Mouse (Mus musculus) midbrain, embryonic 12.5 days (tissue): ENCODE measurements around the gene Rit1. TPM values are rescaled to one million over a fixed set of nuclear protein-coding genes. Genes with fewer than 3 reads are reported as not detected.
"Not testable (repeated sequence)": the region's sequence is repeated elsewhere in the genome, so short reads cannot be mapped to it uniquely, and the experiment has no call there.

Experiments used
- ATAC-seq: fragments of 200-750 bp; cut with Nextera tagmentation; 2 replicates; pipeline ENCODE4 v1.8.0; 2017; ENCODE audit warnings: low read depth, moderate TSS enrichment, moderate library complexity; ENCODE audit not compliant: low FRiP score
- H3K27ac ChIP-seq: fragments of 300-500 bp; sonication (generic); replicated peaks from 2 replicates; pipeline ENCODE4 v1.5.1; 2016; ENCODE audit warnings: mild to moderate bottlenecking
- H3K27me3 ChIP-seq: fragments of 300-500 bp; sonication (generic); 2 replicates; pipeline ENCODE4 v1.6.1; 2016; ENCODE audit warnings: mild to moderate bottlenecking
- H3K36me3 ChIP-seq: fragments of 300-500 bp; sonication (generic); 2 replicates; pipeline ENCODE4 v1.6.1; 2016
- H3K4me1 ChIP-seq: fragments of 300-500 bp; sonication (generic); 2 replicates; pipeline ENCODE4 v1.6.1; 2016
- H3K4me2 ChIP-seq: fragments of 300-500 bp; sonication (generic); replicated peaks from 2 replicates; pipeline ENCODE4 v1.6.1; 2016; ENCODE audit warnings: mild to moderate bottlenecking, moderate library complexity
- H3K4me3 ChIP-seq: fragments of 300-500 bp; sonication (generic); 2 replicates; pipeline ENCODE4 v1.5.1; 2016; ENCODE audit warnings: mild to moderate bottlenecking
- H3K9ac ChIP-seq: fragments of 300-500 bp; sonication (generic); replicated peaks from 2 replicates; pipeline ENCODE4 v1.6.1; 2016; ENCODE audit warnings: mild to moderate bottlenecking, moderate library complexity
- H3K9me3 ChIP-seq: fragments of 300-500 bp; sonication (generic); 2 replicates; pipeline ENCODE4 v1.6.1; 2016; ENCODE audit warnings: mild to moderate bottlenecking
- WGBS: fragments of 180-500 bp; shearing (Covaris S2); methylation state at CpG from one replicate; pipeline ENCODE4 v1.1.7; 2016; 5-methylcytosine and 5-hydroxymethylcytosine counted together
- polyA plus RNA-seq: library from polyadenylated mRNA; unstranded; fragments of >200 nt; fragmentation: Nextera tagmentation; extraction: Ambion mirVana; gene quantifications from 2 replicates; pipeline ENCODE4 v1.2.1, GENCODE M21; 2016

Rit1 gene
- polyA plus RNA-seq, 1 experiment from 2014 or later: 44.7 TPM

- H3K36me3 ChIP-seq, H3K4me1 ChIP-seq, H3K27me3 ChIP-seq, H3K9me3 ChIP-seq: not testable (repeated sequence)
- Histone ChIP-seq H3K27ac (peak within 1 kb of the TSS; percentile 84), H3K4me2 (peak within 1 kb of the TSS; percentile 53), H3K4me3 (peak within 1 kb of the TSS; percentile 45), H3K9ac (peak within 1 kb of the TSS; percentile 47; the same call in 1 of the 2 replicates)
- whole genome bisulfite sequencing: 4% methylated on average over 40 of the region's 51 CpGs
- peak; percentile 31 for ATAC-seq
Measured at GRCm38 (mm10) chr3:88774939-88775841, 58.6 kb downstream of the Rit1 start, which contains the start of gene Syt11. Syt11 (minus strand) TSS chr3:88775164.

Other genes with a start within 250 kb of the Rit1 start
- gene Lmna, start 206.9 kb upstream of the Rit1 start, polyA plus RNA-seq: 34.3 and 42.8 TPM in 2 replicates
- 47.8 and 49.9 TPM in 2 replicates for gene Mex3a, start 184.4 kb upstream of the Rit1 start, polyA plus RNA-seq
- 0.21 and 0.47 TPM in 2 replicates for gene Rab25, start 168.5 kb upstream of the Rit1 start, polyA plus RNA-seq
- 137 and 152 TPM in 2 replicates for gene Lamtor2, start 163.8 kb upstream of the Rit1 start, polyA plus RNA-seq
- 64.7 and 71.2 TPM in 2 replicates for gene Ubqln4, start 163.1 kb upstream of the Rit1 start, polyA plus RNA-seq
- 132 and 137 TPM in 2 replicates for gene Ssr2, start 141.0 kb upstream of the Rit1 start, polyA plus RNA-seq
- gene Arhgef2, start 110.9 kb upstream of the Rit1 start, polyA plus RNA-seq: 143 and 150 TPM in 2 replicates
- gene Rxfp4, start 63.7 kb upstream of the Rit1 start, polyA plus RNA-seq: not detected in 2 replicates
- gene Khdc4, start 31.0 kb upstream of the Rit1 start, polyA plus RNA-seq: 122 and 123 TPM in 2 replicates
- 200 and 205 TPM in 2 replicates for gene Syt11, start 58.3 kb downstream of the Rit1 start, polyA plus RNA-seq
- 18.9 and 19.8 TPM in 2 replicates for gene Gon4l, start 118.4 kb downstream of the Rit1 start, polyA plus RNA-seq
- gene Msto1, start 197.2 kb downstream of the Rit1 start, polyA plus RNA-seq: 44.3 and 46.1 TPM in 2 replicates
- gene Ash1l, start 233.8 kb downstream of the Rit1 start, polyA plus RNA-seq: 22.5 and 23.7 TPM in 2 replicates
- 124 and 137 TPM in 2 replicates for gene Dap3, start 234.3 kb downstream of the Rit1 start, polyA plus RNA-seq